Mouse (Mus musculus) T-cell, adult 2 months (primary cell): Measurements from ENCODE around the gene Rab2b.

Experiments
- DNase-seq: peaks from one replicate; pipeline ENCODE4 v3.0.0; 2022; ENCODE audit warnings: low spot score

The Rab2b gene

DNA sequence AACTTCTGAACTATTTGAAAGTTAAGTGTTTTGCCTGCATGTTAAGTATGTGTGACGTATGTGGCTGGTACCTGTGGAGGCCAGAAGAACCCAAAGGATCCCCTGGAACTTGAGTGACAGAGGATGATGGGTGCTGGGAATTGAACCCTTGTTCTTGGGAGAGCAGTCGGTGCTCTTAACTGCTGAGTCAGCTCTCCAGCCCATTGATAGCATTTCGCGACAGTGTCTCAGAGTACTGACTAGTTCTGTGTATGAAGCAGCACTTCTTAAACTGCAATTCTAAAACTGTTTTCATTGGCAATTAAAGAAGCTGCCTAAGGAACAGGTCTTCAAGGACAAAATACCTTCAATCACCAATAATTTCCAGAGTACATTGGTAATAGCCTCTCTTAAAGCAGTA, 2.1 kb downstream of the Rab2b start:
- DNase-seq, result no peak

DNA sequence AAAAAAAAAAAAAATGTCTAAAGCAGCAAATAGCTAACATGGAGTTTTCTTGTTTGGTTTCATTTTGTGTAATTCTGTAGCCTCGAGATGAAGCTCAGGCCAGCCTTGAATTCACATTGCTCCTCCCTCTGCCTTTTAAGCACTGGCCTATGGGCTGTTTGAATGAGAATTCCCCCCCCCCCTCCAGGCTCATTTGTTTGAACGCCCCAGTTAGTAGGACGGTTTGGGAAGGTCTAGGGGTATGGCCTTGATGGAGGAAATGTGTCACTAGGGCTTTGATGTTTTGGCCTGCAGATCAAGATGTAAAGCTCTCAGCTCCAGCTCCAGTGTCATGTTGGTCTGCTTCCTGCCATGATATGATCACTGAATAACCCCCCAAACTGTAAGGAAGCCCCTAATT, 6.6 kb downstream of the Rab2b start:
- no peak for DNase-seq

DNA sequence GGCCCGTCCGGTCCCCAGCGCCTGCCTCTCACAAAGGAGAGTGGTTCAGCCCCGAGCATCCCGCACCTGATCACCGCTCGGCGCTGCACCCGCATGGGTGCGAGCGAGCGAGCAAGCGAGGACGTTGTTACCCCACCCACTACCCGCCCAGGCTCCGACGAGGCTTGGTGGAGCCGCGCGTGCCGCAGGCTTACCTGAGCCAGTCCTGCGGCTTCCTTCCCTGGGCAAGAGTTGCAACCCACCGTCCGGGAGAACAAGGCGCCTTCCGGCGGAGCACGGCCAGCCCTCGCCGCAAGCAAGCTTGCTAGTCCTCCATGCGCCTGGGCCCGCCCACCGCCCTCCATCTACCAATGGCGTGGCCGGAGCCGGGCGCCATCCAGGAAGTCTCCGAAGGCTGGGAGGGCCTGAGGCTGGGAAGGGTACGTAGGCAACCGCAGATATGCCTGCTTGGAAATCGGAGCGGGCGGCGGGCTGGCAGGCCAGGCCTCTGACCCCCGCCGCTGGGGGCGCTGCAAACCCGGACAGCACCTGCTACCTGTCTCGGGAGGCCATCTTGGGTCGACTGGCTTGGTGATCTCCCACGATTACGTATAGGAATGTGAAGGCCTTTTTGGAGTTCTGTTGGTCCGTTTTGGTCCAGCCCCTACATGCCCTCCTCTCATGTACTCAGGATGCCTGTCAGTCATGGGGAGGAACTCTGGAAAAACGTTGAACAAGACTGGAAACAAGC, 21.7 kb downstream of the Rab2b start, which contains the start of gene Chd8:
Gene Chd8 (minus strand): TSS at position 297 of the 730 bp plus-strand sequence.
- peak; percentile 99 for DNase-seq

DNA sequence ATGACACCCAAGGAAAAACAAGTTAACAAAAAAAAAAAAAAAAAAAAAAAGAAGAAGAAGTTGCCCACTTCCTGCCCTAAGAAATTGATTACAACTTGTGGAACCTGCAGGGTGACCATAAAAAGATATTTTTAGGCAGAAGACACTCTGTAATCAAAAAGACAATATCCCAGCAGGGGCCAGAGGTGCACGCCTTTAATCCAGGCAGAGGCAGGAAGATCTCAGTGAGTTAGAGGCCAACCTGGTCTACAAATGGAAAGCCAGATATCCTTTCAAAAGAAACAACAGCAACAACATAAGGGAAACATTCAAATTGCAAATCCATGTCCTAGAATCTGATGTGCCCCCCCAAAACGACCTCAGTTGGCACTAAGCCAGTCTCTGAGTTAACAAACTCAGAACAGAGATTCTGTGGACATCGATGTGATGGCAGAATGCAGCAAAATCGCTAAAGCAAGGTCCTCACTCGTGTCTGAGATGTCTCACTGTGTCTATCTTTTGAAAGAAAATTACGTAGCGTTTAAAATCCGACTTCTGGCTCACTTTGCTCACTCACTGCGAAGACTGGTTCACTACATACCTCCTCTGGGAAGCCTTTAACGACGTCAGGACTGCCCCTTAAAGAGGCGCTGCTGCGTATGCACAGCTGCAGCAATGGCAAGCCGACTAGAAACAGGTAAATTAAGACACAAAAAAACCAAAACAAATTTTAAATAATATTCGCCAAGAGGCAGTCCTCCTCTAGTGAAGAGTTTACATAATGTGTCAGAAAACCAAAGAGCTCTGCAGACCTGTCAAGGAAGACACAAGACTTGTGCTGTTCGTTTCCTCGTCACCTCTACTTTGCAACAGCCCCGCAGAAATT, 22.8 kb downstream of the Rab2b start:
- peak; percentile 15 for DNase-seq

DNA sequence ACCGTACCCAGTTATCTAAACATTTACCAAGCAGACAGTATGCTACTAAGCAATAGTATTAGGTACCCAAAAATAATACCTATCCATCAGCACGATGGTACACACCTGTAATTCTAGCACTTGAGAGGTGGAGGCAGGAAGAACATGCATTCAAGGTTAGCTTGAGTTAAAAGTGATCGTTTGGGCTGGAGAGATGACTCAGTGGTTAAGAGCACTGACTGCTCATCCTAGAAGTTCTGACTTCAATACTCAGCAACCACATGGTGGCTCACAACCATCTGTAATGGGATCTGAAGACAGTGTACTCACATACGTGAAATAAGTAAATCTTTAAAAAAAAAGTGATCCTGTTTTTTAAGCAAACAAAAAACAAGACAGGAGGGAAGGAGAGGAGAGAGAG, 33.2 kb downstream of the Rab2b start:
- no peak for DNase-seq

DNA sequence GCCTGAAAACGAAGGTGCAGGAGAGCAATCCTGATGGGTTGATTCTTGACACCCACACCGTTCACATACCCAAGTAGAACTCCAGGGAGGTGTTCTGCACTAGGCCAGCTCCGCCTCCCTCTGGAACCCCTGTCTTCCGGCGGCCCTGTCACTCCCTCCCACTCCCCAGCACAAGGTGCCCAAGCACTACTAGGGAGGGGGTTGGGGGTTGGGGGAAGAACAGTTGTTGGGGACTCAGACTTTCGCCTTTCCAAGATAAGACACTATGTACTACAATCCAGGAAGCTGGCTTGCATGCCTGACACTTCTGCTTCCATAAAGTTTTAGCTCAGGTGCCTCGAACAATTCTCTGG, 34.7 kb downstream of the Rab2b start:
- no peak for DNase-seq

DNA sequence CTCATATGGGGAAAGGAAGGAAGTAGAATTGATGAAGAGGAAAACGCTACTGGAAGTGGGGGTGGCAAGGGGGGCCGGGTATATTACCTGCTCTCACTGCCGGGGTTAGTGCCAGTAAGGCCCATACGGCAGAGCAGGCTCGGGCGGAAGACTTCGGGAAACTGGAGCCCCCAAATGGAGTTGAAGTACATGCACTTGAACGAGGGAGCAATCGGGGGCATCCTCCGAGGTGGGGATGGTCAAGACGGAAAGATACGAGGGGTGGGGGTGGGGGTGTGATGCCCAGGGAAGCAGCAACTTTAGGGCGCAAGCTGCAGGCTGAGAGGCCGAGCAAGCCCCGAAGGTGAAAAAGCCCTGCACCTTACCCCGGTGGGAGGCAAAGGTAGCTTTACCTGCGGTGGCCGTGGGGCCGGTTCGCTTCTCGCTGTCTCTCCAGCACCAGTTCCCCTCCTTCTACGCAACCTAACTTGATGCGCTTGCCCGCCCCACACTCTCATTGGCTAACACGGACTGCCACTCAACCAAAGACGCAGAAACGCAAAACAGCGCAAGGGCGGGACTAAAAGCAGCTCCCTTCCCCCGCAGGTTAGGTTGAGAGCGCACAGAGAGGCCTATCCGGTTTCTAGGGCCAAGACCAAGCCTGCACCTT, 35.2 kb downstream of the Rab2b start:
- DNase-seq, result peak; percentile 98

DNA sequence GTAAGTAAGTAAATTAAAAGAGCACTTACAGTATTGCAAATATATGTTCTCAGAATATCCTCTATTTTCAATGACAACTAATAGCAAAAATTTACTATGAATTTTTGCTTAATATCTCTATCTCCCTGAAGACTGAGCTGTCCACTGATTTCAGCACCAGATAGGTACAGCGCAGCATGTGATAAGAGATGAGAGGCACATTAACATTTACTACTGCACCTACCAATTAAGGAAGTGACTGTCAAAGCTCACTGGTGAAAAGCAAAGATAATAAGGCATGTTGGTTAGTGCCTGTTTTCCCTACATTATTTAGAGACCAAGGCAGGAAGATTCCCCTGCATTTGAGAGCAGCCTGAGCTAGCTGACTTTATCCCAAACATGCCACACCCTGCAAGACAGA, 43.1 kb downstream of the Rab2b start:
- DNase-seq, result no peak

DNA sequence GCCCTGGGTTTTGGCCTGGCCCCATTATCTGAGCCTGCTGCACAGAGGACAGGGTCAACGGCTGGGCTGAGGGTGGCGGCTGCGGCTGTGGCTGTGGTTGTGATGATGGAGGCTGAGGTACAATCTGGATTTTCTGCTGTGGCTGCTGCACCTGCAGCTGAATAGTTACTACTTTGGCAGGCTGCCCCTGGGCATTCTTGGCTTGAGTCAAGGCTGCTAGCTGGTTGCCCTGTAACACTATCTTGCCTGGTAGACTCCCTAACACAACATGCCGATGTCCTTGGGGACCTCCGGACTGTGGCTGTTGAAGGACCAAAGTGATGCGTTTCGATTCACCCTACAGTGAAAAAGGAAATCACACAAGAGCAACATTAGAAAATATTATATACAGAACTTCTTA, 44.2 kb downstream of the Rab2b start:
- DNase-seq, result no peak

DNA sequence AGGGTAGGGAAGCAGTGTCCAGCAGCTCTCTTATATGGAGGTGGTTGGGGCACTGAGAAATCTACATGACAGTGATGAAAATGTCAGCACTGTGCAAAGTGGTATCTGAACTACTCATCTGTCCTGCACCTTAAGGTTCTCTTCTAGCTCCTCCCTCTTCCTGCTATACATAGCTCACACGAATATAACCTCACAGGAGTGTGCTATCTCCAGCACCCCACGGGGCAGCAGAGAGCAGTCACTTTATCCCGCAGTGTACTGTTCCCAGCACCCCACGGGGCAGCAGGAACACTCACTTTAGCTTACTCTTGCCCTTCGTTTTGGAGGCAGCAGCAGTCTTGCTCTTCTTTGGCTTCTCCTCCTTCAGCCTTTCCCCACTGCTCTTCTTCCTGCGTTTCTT, 47.1 kb downstream of the Rab2b start:
- no peak for DNase-seq

DNA sequence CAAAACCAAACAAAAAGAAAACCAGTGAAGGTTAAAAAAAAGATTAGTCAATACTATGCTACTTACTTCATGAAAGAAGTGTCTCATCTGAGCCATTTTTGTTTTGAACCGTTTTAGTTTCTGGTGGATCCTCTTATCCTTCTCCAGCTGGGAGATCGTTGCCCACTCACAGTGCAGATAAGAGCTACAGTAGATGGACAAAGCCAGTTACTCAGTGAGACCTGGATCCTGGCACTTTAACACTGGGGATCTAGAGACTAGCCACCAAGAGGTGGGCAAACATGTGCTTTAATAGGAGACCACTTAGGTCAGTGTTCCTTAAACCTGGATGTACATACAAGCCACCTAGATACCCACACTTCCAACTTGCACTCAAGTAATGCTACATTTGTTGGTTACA, 53.4 kb downstream of the Rab2b start:
- no peak for DNase-seq

DNA sequence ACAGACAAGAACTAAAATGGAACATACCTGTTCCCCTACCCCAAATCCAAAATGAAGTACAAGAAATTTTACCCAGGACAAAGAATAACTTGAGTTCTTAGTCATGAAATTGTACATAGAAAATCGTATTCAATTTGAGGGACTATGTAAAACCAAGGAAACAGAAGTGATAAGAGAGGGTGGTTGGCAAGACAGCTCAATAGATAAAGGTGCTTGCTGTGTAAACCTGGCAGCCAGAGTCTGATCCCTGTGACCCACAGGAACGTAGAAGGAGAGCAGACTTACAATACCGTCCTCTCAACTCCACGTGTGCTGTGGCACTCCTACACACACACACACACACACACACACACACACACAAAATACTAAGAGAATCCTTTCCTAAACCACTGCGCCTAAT, 62.1 kb downstream of the Rab2b start:
- no peak for DNase-seq
